Mouse (Mus musculus) embryonic facial prominence, embryonic 14.5 days (tissue): ENCODE measurements around the gene Neu3. TPM values are rescaled to one million over a fixed set of nuclear protein-coding genes. Genes with fewer than 3 reads are reported as not detected.

Experiments
- ATAC-seq: fragments of 200-750 bp; cut with Nextera tagmentation; 2 replicates; pipeline ENCODE4 v1.8.0; 2017; ENCODE audit warnings: low read depth, moderate number of reproducible peaks, moderate TSS enrichment
- DNase-seq: peaks from one replicate; pipeline ENCODE4 v3.0.0-alpha.2; 2015; ENCODE audit warnings: low spot score
- H3K27ac ChIP-seq: fragments of 300-500 bp; sonication (generic); replicated peaks from 2 replicates; pipeline ENCODE4 v1.5.1; 2014; ENCODE audit warnings: low read depth, mild to moderate bottlenecking, low read length, moderate library complexity
- H3K27me3 ChIP-seq: fragments of 300-500 bp; sonication (generic); replicated peaks from 2 replicates; pipeline ENCODE4 v1.6.1; 2014; ENCODE audit warnings: low read length; ENCODE audit not compliant: control insufficient read depth, insufficient read depth
- H3K36me3 ChIP-seq: fragments of 300-500 bp; sonication (generic); 2 replicates; pipeline ENCODE4 v1.6.1; 2014; ENCODE audit warnings: low read length, mixed read lengths; ENCODE audit not compliant: control insufficient read depth, insufficient read depth
- H3K4me1 ChIP-seq: fragments of 300-500 bp; sonication (generic); 2 replicates; pipeline ENCODE4 v1.6.1; 2014; ENCODE audit warnings: antibody characterized with exemption, low read length; ENCODE audit not compliant: control insufficient read depth, insufficient read depth
- H3K4me2 ChIP-seq: fragments of 300-500 bp; sonication (generic); 2 replicates; pipeline ENCODE4 v1.6.1; 2014; ENCODE audit warnings: low read depth, mild to moderate bottlenecking, low read length, moderate library complexity, mixed read lengths
- H3K4me3 ChIP-seq: fragments of 300-500 bp; sonication (generic); 2 replicates; pipeline ENCODE4 v1.5.1; 2014; ENCODE audit warnings: low read depth, mild to moderate bottlenecking, low read length
- H3K9ac ChIP-seq: fragments of 300-500 bp; sonication (generic); 2 replicates; pipeline ENCODE4 v1.6.1; 2014; ENCODE audit warnings: low read depth, mild to moderate bottlenecking, low read length, moderate library complexity, mixed read lengths
- H3K9me3 ChIP-seq: fragments of 300-500 bp; sonication (generic); 2 replicates; pipeline ENCODE4 v1.6.1; 2016; ENCODE audit warnings: low read length; ENCODE audit not compliant: control insufficient read depth
- WGBS: fragments of 180-500 bp; shearing (Covaris S2); extraction: QIAGEN DNeasy Blood & Tissue Kit; methylation state at CpG from one replicate; pipeline ENCODE4 v1.1.7; 2014; 5-methylcytosine and 5-hydroxymethylcytosine counted together
- polyA plus RNA-seq: library from polyadenylated mRNA; unstranded; fragments of >200 nt; fragmentation: Nextera tagmentation; extraction: Ambion mirVana; gene quantifications from 2 replicates; pipeline ENCODE4 v1.2.1, GENCODE M21; 2014

The Neu3 gene
- 1.7 and 1.9 TPM in 2 replicates for polyA plus RNA-seq

GRCm38 (mm10) chr7:99828083-99828570, at the start of gene Neu3:
Gene Neu3, minus strand, starts transcription at chr7:99828417.
- 2% methylated on average over 26 of the region's 26 CpGs for WGBS
- Histone ChIP-seq H3K27me3 (no peaks in the 10 kb centered on the region), H3K36me3 (no peaks in the 10 kb centered on the region), H3K9ac (peak within 1 kb of the TSS; percentile 63), H3K4me2 (peak within 1 kb of the TSS; percentile 63), H3K9me3 (no peaks in the 10 kb centered on the region), H3K4me1 (no peaks in the 10 kb centered on the region), H3K4me3 (peak within 1 kb of the TSS; percentile 48), H3K27ac (peak within 1 kb of the TSS; percentile 63)
- DNase-seq (peak; percentile 95), ATAC-seq (peak; percentile 99)

- no peaks in the 10 kb centered on the region for H3K4me1 ChIP-seq
- H3K4me3 ChIP-seq = no peak overlapping the region
- ATAC-seq (peak; percentile 55; the same call in 1 of the 2 replicates), DNase-seq (peak; percentile 89)
- no peaks in the 10 kb centered on the region for H3K36me3 ChIP-seq
- no peaks in the 10 kb centered on the region for H3K27me3 ChIP-seq
- no peaks in the 10 kb centered on the region for H3K9me3 ChIP-seq
- no peak overlapping the region for H3K27ac ChIP-seq
- no peak overlapping the region for H3K9ac ChIP-seq
- H3K4me2 ChIP-seq = no peak overlapping the region
- 0% methylated on average over 3 of the region's 3 CpGs for WGBS
Measured at GRCm38 (mm10) chr7:99876345-99876744, 48.1 kb upstream of the Neu3 start.

- Histone ChIP-seq H3K4me1 (no peaks in the 10 kb centered on the region), H3K27ac (no peak overlapping the region), H3K4me2 (no peak overlapping the region), H3K4me3 (no peak overlapping the region), H3K9me3 (no peaks in the 10 kb centered on the region), H3K9ac (no peak overlapping the region), H3K27me3 (no peaks in the 10 kb centered on the region), H3K36me3 (no peaks in the 10 kb centered on the region)
- DNase-seq (peak; percentile 29), ATAC-seq (no peak)
- WGBS = 25% methylated on average over 5 of the region's 5 CpGs
Measured at GRCm38 (mm10) chr7:99875891-99876290, 47.7 kb upstream of the Neu3 start.

- no peak for ATAC-seq
- no peaks in the 10 kb centered on the region for H3K27me3 ChIP-seq
- H3K27ac ChIP-seq = no peak overlapping the region
- no peak overlapping the region for H3K4me3 ChIP-seq
- H3K36me3 ChIP-seq = no peaks in the 10 kb centered on the region
- H3K4me2 ChIP-seq = no peak overlapping the region
- WGBS = 70% methylated on average over 6 of the region's 6 CpGs
- H3K4me1 ChIP-seq = no peaks in the 10 kb centered on the region
- no peaks in the 10 kb centered on the region for H3K9me3 ChIP-seq
- H3K9ac ChIP-seq = no peak overlapping the region
- no peak for DNase-seq
Measured at GRCm38 (mm10) chr7:99873965-99874364, 45.7 kb upstream of the Neu3 start.

- no peaks in the 10 kb centered on the region for H3K9me3 ChIP-seq
- ATAC-seq (no peak), DNase-seq (no peak)
- WGBS = 64% methylated on average over 4 of the region's 4 CpGs
- H3K36me3 ChIP-seq = no peaks in the 10 kb centered on the region
- no peak overlapping the region for H3K4me3 ChIP-seq
- no peak overlapping the region for H3K4me2 ChIP-seq
- no peak overlapping the region for H3K27ac ChIP-seq
- H3K4me1 ChIP-seq = 0 out of 2 replicates have a peak, but pooled peaks cover 4% of the 10 kb centered on the region
- no peak overlapping the region for H3K9ac ChIP-seq
- no peaks in the 10 kb centered on the region for H3K27me3 ChIP-seq
Measured at GRCm38 (mm10) chr7:99869296-99869695, 41.1 kb upstream of the Neu3 start.

- no peak for ATAC-seq
- Histone ChIP-seq H3K36me3 (no peaks in the 10 kb centered on the region), H3K4me1 (0 out of 2 replicates have a peak, but pooled peaks cover 4% of the 10 kb centered on the region), H3K9me3 (no peaks in the 10 kb centered on the region), H3K27ac (no peak overlapping the region), H3K4me3 (no peak overlapping the region), H3K4me2 (no peak overlapping the region), H3K9ac (no peak overlapping the region), H3K27me3 (no peaks in the 10 kb centered on the region)
- peak; percentile 35 for DNase-seq
- 37% methylated on average over 3 of the region's 3 CpGs for WGBS
Measured at GRCm38 (mm10) chr7:99865219-99865618, 37.0 kb upstream of the Neu3 start.

- WGBS = 65% methylated on average over 11 of the region's 11 CpGs
- Histone ChIP-seq H3K4me2 (no peak overlapping the region), H3K27ac (no peak overlapping the region), H3K4me3 (no peak overlapping the region), H3K9ac (no peak overlapping the region), H3K36me3 (no peaks in the 10 kb centered on the region), H3K27me3 (no peaks in the 10 kb centered on the region), H3K4me1 (0 out of 2 replicates have a peak, but pooled peaks cover 4% of the 10 kb centered on the region), H3K9me3 (no peaks in the 10 kb centered on the region)
- DNase-seq (peak; percentile 45), ATAC-seq (no peak)
Measured at GRCm38 (mm10) chr7:99864241-99865028, 36.2 kb upstream of the Neu3 start.

- Histone ChIP-seq H3K9ac (no peak within 1 kb of the TSS), H3K27ac (no peak within 1 kb of the TSS), H3K36me3 (no peaks in the 10 kb centered on the region), H3K4me1 (0 out of 2 replicates have a peak, but pooled peaks cover 4% of the 10 kb centered on the region), H3K9me3 (no peaks in the 10 kb centered on the region), H3K27me3 (no peaks in the 10 kb centered on the region), H3K4me2 (no peak within 1 kb of the TSS), H3K4me3 (no peak within 1 kb of the TSS)
- DNase-seq = no peak
- 52% methylated on average over 7 of the region's 7 CpGs for WGBS
- ATAC-seq = no peak
Measured at GRCm38 (mm10) chr7:99863362-99863761, 35.1 kb upstream of the Neu3 start, which contains the start of gene Spcs2. Gene Spcs2, minus strand, starts transcription at chr7:99863462.
